ENCODE assay signal across 11 mouse cellular contexts in the genomic region with DNA sequence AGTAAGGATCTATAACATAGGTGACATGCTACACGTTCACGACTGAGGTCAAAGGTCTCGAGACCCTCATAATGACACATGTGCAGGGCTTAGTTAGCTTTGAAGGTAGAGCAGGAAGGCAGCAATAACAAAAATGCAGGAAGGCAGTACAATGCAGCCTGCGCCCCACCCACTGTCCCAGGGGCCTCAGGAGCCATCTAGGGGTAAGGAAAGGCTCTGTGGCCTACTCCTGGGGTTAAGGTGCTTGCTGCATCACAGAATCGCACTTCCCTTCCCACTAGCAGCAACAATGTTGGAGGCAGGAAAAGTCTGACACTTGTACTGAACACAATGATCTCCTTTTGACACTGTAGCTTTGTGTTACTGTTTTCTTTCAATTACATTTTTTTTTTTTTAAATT. TPM values are rescaled to one million over a fixed set of nuclear protein-coding genes. Genes with fewer than 3 reads are reported as not detected.
DNase-seq lines count a peak whose midpoint lies in the region; ATAC-seq and TF ChIP-seq lines count a peak whose summit lies in the region.
"Had no signal": no experiment of that assay in that cellular context is flagged by ENCODE, and none has a peak within 500 bp of the region (broad histone marks: within the 10 kb centered on the region; RNA-seq: fewer than 3 reads in every experiment).

No protein-coding gene starts in this region.

- no peaks in the 10 kb centered on the region for H3K27me3 ChIP-seq in G1E (ENCODE audit: insufficient read depth, low read length)
- H3K27me3 ChIP-seq: heart, embryonic 13.5 days had no signal

- TF ChIP-seq CTCF in layer of hippocampus, adult 2 months (conservative IDR thresholded peaks at IDR 0.05), result 0 out of 2 replicates have a peak, but pooled peaks have one; percentile 3
- TF ChIP-seq CTCF in G1E (IDR thresholded peaks at IDR 0.05; ENCODE audit: low read depth, low read length), result no peak

- H3K9me3 ChIP-seq in G1E (replicated peaks), result peaks cover 2% of the 10 kb centered on the region; the same call in 1 of the 2 replicates
- H3K9me3 ChIP-seq: embryonic facial prominence, embryonic 10.5 days; heart, embryonic 13.5 days had no signal

- no peak for DNase-seq in layer of hippocampus, adult 2 months (ENCODE audit: low spot score in 2 of 2)
- DNase-seq in layer of hippocampus, adult 9-10 months (ENCODE audit: low spot score), result no peak
- peak; percentile 32 for DNase-seq in G1E (ENCODE audit: low spot score)
- peak; percentile 36 for DNase-seq in heart, adult 8-10 months (ENCODE audit: low spot score)
- DNase-seq in kidney, postnatal 14 days, result peak; percentile 57
- DNase-seq in urinary bladder, adult 18-20 months (ENCODE audit: low spot score in 2 of 2), result no peak
- DNase-seq in cerebellum, adult 8-10 months, result no peak

- no peak overlapping the region for H3K4me3 ChIP-seq in layer of hippocampus, adult 2 months
- H3K4me3 ChIP-seq in G1E (ENCODE audit: low read depth, low read length), result peak overlapping the region; percentile 26; the same call in 1 of the 2 replicates
- H3K4me3 ChIP-seq: embryonic facial prominence, embryonic 10.5 days; heart, embryonic 13.5 days had no signal

- ATAC-seq in G1E (ENCODE audit: extremely low read depth, insufficient number of reproducible peaks, low FRiP score, poor library complexity, severe bottlenecking), result no peak
- ATAC-seq: activated CD4-positive, CD25-positive, alpha-beta regulatory T cell, adult 4 months; forebrain, embryonic 14.5 days had no signal

- H3K36me3 ChIP-seq in G1E (replicated peaks), result peaks cover 56% of the 10 kb centered on the region

- H3K4me1 ChIP-seq in G1E (ENCODE audit: insufficient read depth, low read depth, low read length), result peaks cover 74% of the 10 kb centered on the region

- peak overlapping the region; percentile 32; the same call in 1 of the 2 replicates for H3K27ac ChIP-seq in layer of hippocampus, adult 2 months
- H3K27ac ChIP-seq: embryonic facial prominence, embryonic 10.5 days; heart, embryonic 13.5 days had no signal

RNA-seq across cellular contexts. Expression of a gene that starts 34.2 kb away (rescaled TPM):
- total RNA-seq in layer of hippocampus, adult 2 months (2021), result 10 to 100 TPM; 12.8 to 13.6 TPM
- 24.2 and 26.8 TPM in 2 replicates for total RNA-seq in G1E (2014; fragmentation: Nextera tagmentation)
- 38.6 and 39.2 TPM in 2 replicates for total RNA-seq in G1E (2017)
- 70.0 and 86.0 TPM in 2 replicates for polyA plus RNA-seq in G1E (2012)
- total RNA-seq in heart, adult 8-10 months (2022), result 1 to 10 TPM; 5.9 to 7.8 (median 7.4) TPM

RNA-seq across cellular contexts. Expression of a gene that starts 34.7 kb away (rescaled TPM):
- total RNA-seq in layer of hippocampus, adult 2 months (2021), result 10 to 100 TPM; 10.6 to 11.4 TPM
- 72.5 and 86.2 TPM in 2 replicates for total RNA-seq in G1E (2014; fragmentation: Nextera tagmentation)
- total RNA-seq in G1E (2017), result 5.5 and 7.7 TPM in 2 replicates
- polyA plus RNA-seq in G1E (2012), result 15.0 and 15.2 TPM in 2 replicates
- total RNA-seq in heart, adult 8-10 months (2022), result 10 to 100 TPM; 20.7 to 23.9 (median 23.1) TPM

RNA-seq across cellular contexts. Expression of a gene that starts 58.3 kb away (rescaled TPM):
- total RNA-seq in layer of hippocampus, adult 2 months (2021), result 10 to 100 TPM; 20.7 to 26.0 TPM
- 21.6 and 22.8 TPM in 2 replicates for total RNA-seq in G1E (2014; fragmentation: Nextera tagmentation)
- total RNA-seq in G1E (2017), result 40.2 and 49.0 TPM in 2 replicates
- 29.1 and 37.6 TPM in 2 replicates for polyA plus RNA-seq in G1E (2012)
- total RNA-seq in heart, adult 8-10 months (2022), result 10 to 100 TPM; 21.2 to 29.1 (median 23.6) TPM

Comparison
In these comparisons a context has a peak if more than half of its experiments do, and no peak if none do; other contexts are left out.
1. DNase-seq: peak in G1E (single experiment), heart, adult 8-10 months (single experiment) and kidney, postnatal 14 days (single experiment); none in layer of hippocampus, adult 2 months (0 of 2), layer of hippocampus, adult 9-10 months (single experiment), urinary bladder, adult 18-20 months (0 of 2) and cerebellum, adult 8-10 months (single experiment).